Mouse (Mus musculus): ENCODE data around the gene Efcab11.

The Efcab11 gene

GRCm38 (mm10) chr12:99884269-99885261 is at the start of gene Efcab11, which contains the start of gene Tdp1:
Gene Efcab11, minus strand, starts transcription at chr12:99884439.
Gene Tdp1, plus strand, starts transcription at chr12:99884517.
- DNase-seq (ENCODE audit: low spot score in 2 of 2): peak; percentile 93 to 95

- no peak for DNase-seq (ENCODE audit: low spot score in 2 of 2)
Observed at GRCm38 (mm10) chr12:99933630-99934029, 49.4 kb upstream of the Efcab11 start.

- DNase-seq (ENCODE audit: low spot score in 2 of 2): no peak
Observed at GRCm38 (mm10) chr12:99932245-99932644, 48.0 kb upstream of the Efcab11 start.

- no peak for DNase-seq (ENCODE audit: low spot score in 2 of 2)
Observed at GRCm38 (mm10) chr12:99929160-99929559, 44.9 kb upstream of the Efcab11 start.

GRCm38 (mm10) chr12:99928311-99928710 is 44.1 kb upstream of the Efcab11 start:
- no peak for DNase-seq (ENCODE audit: low spot score in 2 of 2)

- no peak for DNase-seq (ENCODE audit: low spot score in 2 of 2)
Observed at GRCm38 (mm10) chr12:99923703-99924102, 39.5 kb upstream of the Efcab11 start.

GRCm38 (mm10) chr12:99923131-99923606 is 38.9 kb upstream of the Efcab11 start:
- DNase-seq (ENCODE audit: low spot score in 2 of 2): no peak

GRCm38 (mm10) chr12:99921045-99921444 is 36.8 kb upstream of the Efcab11 start:
- no peak for DNase-seq (ENCODE audit: low spot score in 2 of 2)

GRCm38 (mm10) chr12:99919636-99920035 is 35.4 kb upstream of the Efcab11 start:
- DNase-seq (ENCODE audit: low spot score in 2 of 2): no peak

- no peak for DNase-seq (ENCODE audit: low spot score in 2 of 2)
Observed at GRCm38 (mm10) chr12:99917800-99918427, 33.7 kb upstream of the Efcab11 start.

GRCm38 (mm10) chr12:99911466-99911865 is 27.2 kb upstream of the Efcab11 start:
- DNase-seq (ENCODE audit: low spot score in 2 of 2): no peak

GRCm38 (mm10) chr12:99904537-99904936 is 20.3 kb upstream of the Efcab11 start:
- no peak for DNase-seq (ENCODE audit: low spot score in 2 of 2)

- DNase-seq (ENCODE audit: low spot score in 2 of 2): peak; percentile 40 to 50
Observed at GRCm38 (mm10) chr12:99902867-99903370, 18.7 kb upstream of the Efcab11 start.

- peak in 1 of 2 experiments; percentile 25 for DNase-seq (ENCODE audit: low spot score in 2 of 2)
Observed at GRCm38 (mm10) chr12:99901973-99902866, 18.0 kb upstream of the Efcab11 start.

- no peak for DNase-seq (ENCODE audit: low spot score in 2 of 2)
Observed at GRCm38 (mm10) chr12:99899991-99900390, 15.8 kb upstream of the Efcab11 start.

GRCm38 (mm10) chr12:99898248-99898870 is 14.1 kb upstream of the Efcab11 start:
- DNase-seq (ENCODE audit: low spot score in 2 of 2): no peak

GRCm38 (mm10) chr12:99897846-99898245 is 13.6 kb upstream of the Efcab11 start:
- DNase-seq (ENCODE audit: low spot score in 2 of 2): no peak

GRCm38 (mm10) chr12:99885282-99885901 is 1.2 kb upstream of the Efcab11 start:
- no peak for DNase-seq (ENCODE audit: low spot score in 2 of 2)

- peak in 1 of 2 experiments; percentile 25 for DNase-seq (ENCODE audit: low spot score in 2 of 2)
Observed at GRCm38 (mm10) chr12:99883713-99884105, 530 bp downstream of the Efcab11 start.

- DNase-seq (ENCODE audit: low spot score in 2 of 2): peak; percentile 87 to 93
Observed at GRCm38 (mm10) chr12:99883000-99883712, 1.1 kb downstream of the Efcab11 start.

Data from spleen, postnatal 36 days (tissue).